Mouse (Mus musculus): ENCODE data around the gene Tmem251.

Gene Tmem251

DNA sequence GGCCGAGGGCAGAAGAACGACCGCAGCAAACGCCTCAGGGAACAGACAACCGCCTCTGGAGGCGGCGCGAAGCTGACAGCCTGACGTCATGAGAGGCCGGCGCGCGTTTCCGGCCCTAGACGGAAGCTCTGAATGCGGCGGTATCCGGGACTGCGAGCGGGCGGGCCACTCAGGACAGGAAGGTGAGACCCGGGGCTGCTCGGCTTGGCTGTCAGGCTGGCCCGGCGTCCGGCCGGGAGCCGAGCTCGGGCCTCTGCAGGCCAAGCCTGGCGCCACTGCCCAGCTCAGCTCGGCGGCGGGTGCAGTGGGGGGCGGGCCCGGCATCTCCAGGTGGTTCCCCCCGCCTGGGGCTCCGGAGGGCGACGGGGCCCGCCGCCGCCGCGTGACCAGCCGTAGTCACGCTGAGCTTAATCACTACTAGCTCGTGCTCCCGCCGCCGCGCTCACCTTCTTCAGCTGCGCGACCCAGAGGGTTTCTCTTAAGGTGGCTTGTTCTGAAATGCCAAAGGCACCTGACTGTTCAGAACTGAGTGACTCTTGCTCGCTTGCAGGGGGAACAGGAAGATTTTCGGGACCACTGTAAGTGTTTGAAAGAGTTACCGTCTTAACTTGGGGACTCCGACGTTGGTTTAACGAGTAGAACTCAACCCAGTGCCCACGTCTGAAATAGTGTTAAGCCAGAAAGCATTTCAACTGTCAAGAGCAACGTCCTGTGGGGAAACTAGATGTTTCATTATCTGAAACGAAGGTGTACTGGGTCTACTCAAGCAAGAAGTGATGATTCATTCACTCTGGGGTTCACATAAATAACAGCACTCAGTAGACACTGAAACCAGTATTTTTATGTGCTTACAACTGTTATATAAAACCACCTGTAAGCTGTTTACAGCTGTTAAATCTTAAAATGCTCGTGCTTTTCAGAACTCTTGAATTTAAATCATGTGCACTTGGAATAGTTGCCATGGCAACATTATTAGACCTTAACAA is at the start of gene Tmem251, which contains the start of gene Moap1:
Gene Tmem251 (plus strand): TSS at position 174 of the 986 bp plus-strand sequence.
Gene Moap1 (minus strand): TSS at position 73 of the 986 bp plus-strand sequence.
- peak; percentile 92 for ATAC-seq (ENCODE audit: low TSS enrichment)

GRCm38 (mm10) chr12:102695369-102696239 is 48.0 kb upstream of the Tmem251 start:
- peak; percentile 77 for ATAC-seq (ENCODE audit: low TSS enrichment)

- no peak for ATAC-seq (ENCODE audit: low TSS enrichment)
These were observed 46.8 kb upstream of the Tmem251 start for GRCm38 (mm10) chr12:102696635-102697354.

DNA sequence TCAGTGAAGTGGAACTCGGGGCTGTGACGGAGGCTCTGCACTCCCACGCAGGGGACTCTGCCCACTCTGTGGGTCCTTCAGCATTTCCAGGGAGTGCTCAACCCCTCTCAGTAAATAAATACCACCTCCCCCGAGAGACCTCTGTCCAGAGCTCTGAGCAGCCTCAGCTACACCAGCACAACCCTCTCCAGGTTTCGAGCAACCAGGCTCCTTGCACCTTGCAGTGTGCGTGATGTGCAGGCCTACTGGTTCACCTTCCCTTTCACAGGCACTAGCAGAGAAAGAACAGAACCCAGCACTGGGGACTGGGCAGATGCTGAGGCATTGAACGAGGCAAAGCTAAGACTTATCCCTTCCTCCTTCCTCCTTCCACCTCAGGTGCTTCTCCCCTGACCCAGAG is 46.2 kb upstream of the Tmem251 start:
- no peak for ATAC-seq (ENCODE audit: low TSS enrichment)

GRCm38 (mm10) chr12:102698089-102698684 is 45.4 kb upstream of the Tmem251 start:
- ATAC-seq (ENCODE audit: low TSS enrichment) = no peak

DNA sequence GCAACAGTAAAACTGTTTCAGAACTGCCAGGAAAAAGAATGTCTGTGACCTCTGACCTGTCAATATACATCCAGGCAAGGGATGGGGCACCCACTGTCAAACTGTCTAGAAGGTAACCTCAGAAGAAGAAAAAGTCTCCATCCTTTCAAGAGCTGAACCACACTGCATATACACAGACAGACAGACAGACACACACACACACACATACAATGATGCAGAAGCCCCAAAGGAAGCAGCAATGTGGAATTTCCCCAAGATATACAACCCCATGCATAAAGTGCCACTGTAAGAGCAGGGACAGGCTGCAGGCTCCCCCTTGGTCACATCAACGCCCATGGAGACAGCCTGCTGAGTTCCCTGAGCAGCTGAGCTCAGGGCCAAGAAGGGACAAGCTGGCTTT is 44.4 kb upstream of the Tmem251 start:
- ATAC-seq (ENCODE audit: low TSS enrichment) = no peak

DNA sequence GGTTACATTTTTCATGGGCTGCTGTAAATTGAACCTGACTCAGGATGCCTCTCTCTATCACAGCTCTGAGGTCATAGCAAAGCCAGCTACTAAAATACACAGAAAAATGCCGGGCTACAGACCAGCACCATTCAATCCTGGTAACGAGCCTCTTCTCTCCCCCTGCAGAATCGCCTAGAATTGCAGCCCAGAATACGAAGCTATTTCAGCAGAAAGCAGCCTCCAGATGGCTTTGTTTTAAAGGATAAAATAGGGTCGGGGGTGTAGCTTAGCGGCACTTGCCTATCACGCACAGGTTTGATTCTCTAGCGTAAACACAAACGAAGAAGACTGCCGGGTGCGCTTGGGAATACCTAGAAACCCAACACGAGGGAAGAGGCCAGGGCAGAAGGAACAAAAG is 43.1 kb upstream of the Tmem251 start:
- no peak for ATAC-seq (ENCODE audit: low TSS enrichment)

DNA sequence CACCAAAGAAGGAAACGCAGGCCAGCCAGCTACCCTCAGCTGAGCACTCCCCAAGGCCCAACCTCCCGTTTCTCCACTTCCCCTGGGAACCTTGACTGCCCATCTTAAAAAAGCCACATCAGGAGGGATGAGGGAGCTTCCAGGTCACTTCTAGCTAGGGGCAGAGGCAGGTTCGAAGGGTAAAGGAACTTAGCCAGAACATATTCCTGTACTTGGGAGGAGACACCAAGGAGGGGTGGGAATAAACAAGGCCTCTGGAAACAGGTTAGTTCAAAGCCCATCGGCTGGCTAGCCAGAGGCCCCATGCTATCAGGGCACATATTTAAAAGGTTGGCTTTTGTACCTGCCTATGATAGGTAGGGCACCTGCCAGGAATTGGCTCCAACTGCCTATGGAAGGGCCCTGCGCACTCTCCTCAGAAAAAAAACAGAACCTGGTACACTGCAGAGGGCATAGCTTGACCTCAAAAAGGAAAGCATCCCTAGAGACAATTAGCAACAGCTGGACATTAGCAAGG is 41.8 kb upstream of the Tmem251 start:
- no peak for ATAC-seq (ENCODE audit: low TSS enrichment)

DNA sequence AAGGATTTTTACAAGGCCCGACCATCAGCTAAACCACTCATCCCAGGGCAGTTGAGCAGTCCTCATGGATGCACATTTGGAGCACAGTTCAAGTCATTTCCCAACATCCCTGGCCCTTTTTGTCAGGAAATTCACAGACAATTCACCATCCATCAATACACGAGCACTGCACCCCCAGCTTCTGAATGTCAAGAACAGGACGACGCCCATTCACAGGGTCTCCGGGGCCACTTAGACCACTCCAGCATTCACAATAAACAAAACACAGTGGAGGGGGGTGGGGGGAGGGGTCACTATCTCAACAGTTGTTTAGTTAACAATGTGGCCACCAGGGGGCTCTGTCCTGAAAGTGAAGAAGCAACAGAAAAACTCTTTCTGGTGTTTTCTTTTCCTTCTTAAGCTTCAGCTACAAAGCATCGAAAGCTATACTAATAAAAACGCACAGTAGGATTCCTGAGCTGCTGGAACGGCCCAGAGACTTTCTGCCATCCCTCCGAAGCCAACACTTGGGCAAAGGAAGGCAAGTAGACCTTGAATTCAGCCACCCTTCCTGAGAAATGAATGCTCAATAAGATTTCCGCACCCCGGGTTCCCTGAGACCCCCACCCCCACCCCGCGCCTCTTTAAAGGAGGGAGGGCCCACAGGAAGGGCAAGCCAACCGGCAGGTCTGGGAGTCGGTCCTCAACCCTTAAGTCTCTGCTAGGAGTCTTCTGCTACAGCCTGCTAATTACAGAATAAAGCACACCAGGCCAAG is 41.0 kb upstream of the Tmem251 start:
- no peak for ATAC-seq (ENCODE audit: low TSS enrichment)

DNA sequence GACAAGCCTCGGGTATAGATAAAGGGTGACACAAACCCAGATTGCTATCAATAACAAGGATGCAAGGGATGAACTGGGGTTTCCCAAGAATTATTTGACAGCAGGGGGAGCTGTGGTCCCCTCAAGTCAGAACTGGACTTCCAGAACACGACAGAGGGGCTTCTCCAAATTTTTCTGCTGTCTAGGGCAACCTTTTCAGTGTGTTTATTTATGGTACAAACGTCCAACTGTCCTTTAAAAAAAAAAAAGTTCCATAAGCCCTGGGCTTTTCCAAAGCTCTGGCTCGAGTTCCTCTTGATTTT is 40.5 kb upstream of the Tmem251 start:
- no peak for ATAC-seq (ENCODE audit: low TSS enrichment)

GRCm38 (mm10) chr12:102703441-102703840 is 40.1 kb upstream of the Tmem251 start:
- no peak for ATAC-seq (ENCODE audit: low TSS enrichment)

DNA sequence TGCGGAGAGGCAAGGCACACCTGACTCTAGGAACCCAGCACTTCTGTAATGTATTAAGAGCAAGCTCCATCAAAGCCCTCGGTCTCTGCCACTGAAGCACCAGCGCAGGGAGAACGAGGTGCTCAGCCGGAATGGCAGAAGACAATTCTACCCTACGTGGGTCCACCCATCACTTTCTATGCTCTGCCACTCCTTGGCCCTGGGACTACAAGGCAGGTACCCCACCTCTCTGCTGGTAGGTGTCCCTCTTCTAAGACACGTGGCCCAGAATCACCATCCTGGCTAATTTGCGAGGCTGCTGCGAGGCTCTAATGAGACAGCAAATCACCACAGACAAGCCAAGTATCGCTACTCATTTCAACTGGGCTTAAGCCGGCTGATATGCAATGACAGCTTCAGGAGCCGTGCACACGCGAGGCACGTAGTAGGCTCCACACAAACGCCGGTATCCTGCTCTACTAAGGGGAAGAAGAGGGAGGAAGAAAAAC is 39.6 kb upstream of the Tmem251 start:
- 0 out of 2 replicates have a peak, but pooled peaks have one; percentile 3 for ATAC-seq (ENCODE audit: low TSS enrichment)

GRCm38 (mm10) chr12:102704457-102705198 is 38.9 kb upstream of the Tmem251 start, which contains the start of gene Itpk1:
TSS of gene Itpk1 (minus strand) at chr12:102704930.
- peak; percentile 36 for ATAC-seq (ENCODE audit: low TSS enrichment)

GRCm38 (mm10) chr12:102705216-102705871 is 38.2 kb upstream of the Tmem251 start:
- ATAC-seq (ENCODE audit: low TSS enrichment) = peak; percentile 43

- ATAC-seq (ENCODE audit: low TSS enrichment) = peak; percentile 8; the same call in 1 of the 2 replicates
These were observed 37.5 kb upstream of the Tmem251 start for GRCm38 (mm10) chr12:102705906-102706640.

DNA sequence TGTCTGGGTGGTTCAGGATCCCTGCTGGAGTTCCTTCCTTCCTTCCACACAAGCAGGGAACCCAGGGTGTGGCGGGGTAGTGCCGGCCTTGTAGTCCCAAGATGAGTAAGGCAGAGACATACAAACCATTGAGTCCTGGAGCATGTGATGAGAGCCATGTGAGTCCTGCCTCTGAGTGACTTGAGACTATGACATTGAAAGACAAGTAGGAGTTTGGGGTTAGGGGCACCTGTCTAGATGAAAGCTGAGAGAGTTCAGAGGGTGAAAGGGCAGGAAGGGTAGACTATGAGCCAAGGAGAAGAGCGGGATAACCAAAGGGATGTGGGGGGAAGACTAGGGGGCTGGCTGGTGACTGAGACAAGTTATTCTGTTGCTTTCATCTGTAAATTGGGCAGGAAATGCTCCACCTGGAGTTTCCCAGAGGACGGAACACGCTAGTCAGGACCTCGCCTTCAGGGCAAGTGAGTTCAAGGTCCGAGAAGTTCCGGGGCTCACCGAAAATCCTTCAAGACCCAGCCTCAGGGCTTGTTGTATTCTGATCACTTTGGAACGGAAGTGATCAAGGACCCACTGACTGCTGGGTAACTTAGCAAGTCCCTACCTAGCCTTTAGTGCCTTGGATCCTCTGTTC is 36.6 kb upstream of the Tmem251 start:
- no peak for ATAC-seq (ENCODE audit: low TSS enrichment)

DNA sequence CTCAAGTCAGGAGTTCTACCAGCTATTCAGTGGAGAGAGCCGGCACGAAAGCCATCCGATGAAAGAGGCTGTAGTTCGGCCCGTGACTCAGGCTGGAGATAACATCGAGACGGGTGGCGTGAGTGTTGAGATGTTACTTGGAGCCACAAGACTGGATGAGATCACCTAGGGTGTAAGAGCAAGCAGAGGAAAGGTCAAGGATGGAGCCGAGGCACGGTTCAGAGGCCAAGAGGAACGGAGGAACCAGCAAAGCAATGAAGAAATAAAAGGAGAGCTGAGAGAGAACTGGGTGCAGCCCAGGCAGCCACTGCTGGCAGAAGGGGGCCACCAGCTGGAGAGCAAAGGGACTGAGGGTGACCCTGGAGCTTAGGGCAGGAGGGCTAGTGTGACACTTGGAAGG is 35.3 kb upstream of the Tmem251 start:
- ATAC-seq (ENCODE audit: low TSS enrichment) = no peak

DNA sequence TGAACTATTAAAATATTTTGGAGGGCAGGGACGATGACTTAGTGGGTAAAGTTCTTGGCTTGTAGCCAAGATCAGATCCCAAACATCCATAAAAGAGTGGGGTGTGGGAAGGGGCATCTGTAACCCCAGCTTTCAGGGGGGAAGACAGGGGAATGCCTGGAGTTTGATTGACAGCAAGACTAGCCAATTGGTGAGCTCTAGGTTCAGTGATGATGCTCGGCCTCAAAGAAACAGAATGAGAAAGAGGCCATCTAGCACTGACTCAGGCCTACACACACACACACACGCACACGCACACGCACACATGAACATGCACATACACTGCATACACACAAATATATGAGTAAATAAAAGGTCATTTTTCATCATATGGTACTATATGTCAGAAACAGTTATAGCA is 33.7 kb upstream of the Tmem251 start:
- ATAC-seq (ENCODE audit: low TSS enrichment) = no peak
